Mouse (Mus musculus) stomach, embryonic 16.5 days (tissue): ENCODE data around the gene Ephb2. TPM values are rescaled to one million over a fixed set of nuclear protein-coding genes. Genes with fewer than 3 reads are reported as not detected.

Experiments
- ATAC-seq: fragments of 200-750 bp; cut with Nextera tagmentation; 2 replicates; pipeline ENCODE4 v1.8.0; 2017; ENCODE audit warnings: moderate number of reproducible peaks, moderate TSS enrichment; ENCODE audit not compliant: insufficient read depth, low FRiP score
- H3K27ac ChIP-seq: fragments of 300-500 bp; sonication (generic); 2 replicates; pipeline ENCODE4 v1.5.1; 2014; ENCODE audit warnings: low read length
- H3K27me3 ChIP-seq: fragments of 300-500 bp; sonication (generic); 2 replicates; pipeline ENCODE4 v1.6.1; 2014; ENCODE audit warnings: low read length, control low read depth, mixed read lengths; ENCODE audit not compliant: control insufficient read depth, insufficient read depth
- H3K36me3 ChIP-seq: fragments of 300-500 bp; sonication (generic); 2 replicates; pipeline ENCODE4 v1.6.1; 2014; ENCODE audit warnings: low read length; ENCODE audit not compliant: control insufficient read depth, insufficient read depth
- H3K4me1 ChIP-seq: fragments of 300-500 bp; sonication (generic); 2 replicates; pipeline ENCODE4 v1.6.1; 2014; ENCODE audit warnings: low read length, control low read depth, mixed read lengths; ENCODE audit not compliant: control insufficient read depth, insufficient read depth
- H3K4me2 ChIP-seq: fragments of 300-500 bp; sonication (generic); 2 replicates; pipeline ENCODE4 v1.6.1; 2014; ENCODE audit warnings: low read depth, low read length, mixed read lengths
- H3K4me3 ChIP-seq: fragments of 300-500 bp; sonication (generic); replicated peaks from 2 replicates; pipeline ENCODE4 v1.5.1; 2014; ENCODE audit warnings: mild to moderate bottlenecking, low read length
- H3K9ac ChIP-seq: fragments of 300-500 bp; sonication (generic); 2 replicates; pipeline ENCODE4 v1.6.1; 2014; ENCODE audit warnings: low read length
- H3K9me3 ChIP-seq: fragments of 300-500 bp; sonication (generic); replicated peaks from 2 replicates; pipeline ENCODE4 v1.6.1; 2016; ENCODE audit warnings: low read length, control low read depth; ENCODE audit not compliant: control insufficient read depth
- WGBS: fragments of 180-500 bp; shearing (Covaris S2); extraction: QIAGEN DNeasy Blood & Tissue Kit; methylation state at CpG from one replicate; pipeline ENCODE4 v1.1.7; 2014; 5-methylcytosine and 5-hydroxymethylcytosine counted together
- polyA plus RNA-seq: library from polyadenylated mRNA; unstranded; fragments of >200 nt; fragmentation: Nextera tagmentation; extraction: Ambion mirVana; gene quantifications from 2 replicates; pipeline ENCODE4 v1.2.1, GENCODE M21; 2015

Gene Ephb2
- 3.3 and 3.8 TPM in 2 replicates for polyA plus RNA-seq

- WGBS = under 1% methylated on average over 79 of the region's 88 CpGs
- no peaks in the 10 kb centered on the region for H3K9me3 ChIP-seq
- peak within 1 kb of the TSS; percentile 80 for H3K4me3 ChIP-seq
- H3K9ac ChIP-seq = peak within 1 kb of the TSS; percentile 90
- H3K27ac ChIP-seq = peak within 1 kb of the TSS; percentile 91
- no peaks in the 10 kb centered on the region for H3K27me3 ChIP-seq
- peak; percentile 71 for ATAC-seq
- no peaks in the 10 kb centered on the region for H3K36me3 ChIP-seq
- H3K4me2 ChIP-seq = peak within 1 kb of the TSS; percentile 96
- peaks cover 50% of the 10 kb centered on the region for H3K4me1 ChIP-seq
These were observed at the start of gene Ephb2 for GRCm38 (mm10) chr4:136835621-136836386. Gene Ephb2 (minus strand): TSS chr4:136835988.

GRCm38 (mm10) chr4:136878601-136879000, 42.8 kb upstream of the Ephb2 start:
- ATAC-seq = no peak
- H3K36me3 ChIP-seq = no peaks in the 10 kb centered on the region
- H3K9me3 ChIP-seq = no peaks in the 10 kb centered on the region
- H3K4me2 ChIP-seq = no peak overlapping the region
- no peaks in the 10 kb centered on the region for H3K4me1 ChIP-seq
- H3K27ac ChIP-seq = no peak overlapping the region
- H3K9ac ChIP-seq = no peak overlapping the region
- H3K4me3 ChIP-seq = no peak overlapping the region
- 25% methylated on average over 5 of the region's 5 CpGs for WGBS
- no peaks in the 10 kb centered on the region for H3K27me3 ChIP-seq

GRCm38 (mm10) chr4:136878171-136878570, 42.4 kb upstream of the Ephb2 start:
- 47% methylated on average over 8 of the region's 8 CpGs for WGBS
- no peak overlapping the region for H3K4me2 ChIP-seq

GRCm38 (mm10) chr4:136876971-136877370, 41.2 kb upstream of the Ephb2 start:
- no peak overlapping the region for H3K9ac ChIP-seq
- H3K9me3 ChIP-seq = no peaks in the 10 kb centered on the region
- H3K27ac ChIP-seq = no peak overlapping the region
- 19% methylated on average over 7 of the region's 7 CpGs for WGBS
- no peak for ATAC-seq
- H3K36me3 ChIP-seq = no peaks in the 10 kb centered on the region
- no peak overlapping the region for H3K4me3 ChIP-seq
- no peak overlapping the region for H3K4me2 ChIP-seq
- no peaks in the 10 kb centered on the region for H3K27me3 ChIP-seq
- H3K4me1 ChIP-seq = no peaks in the 10 kb centered on the region

More at GRCm38 (mm10) chr4:136878171-136878570, 42.4 kb upstream of the Ephb2 start:
- no peaks in the 10 kb centered on the region for H3K27me3 ChIP-seq
- ATAC-seq = peak; percentile 33; the same call in 1 of the 2 replicates
- H3K9ac ChIP-seq = no peak overlapping the region
- no peaks in the 10 kb centered on the region for H3K4me1 ChIP-seq
- no peak overlapping the region for H3K4me3 ChIP-seq
- no peak overlapping the region for H3K27ac ChIP-seq
- no peaks in the 10 kb centered on the region for H3K9me3 ChIP-seq
- H3K36me3 ChIP-seq = no peaks in the 10 kb centered on the region

GRCm38 (mm10) chr4:136875012-136875411, 39.2 kb upstream of the Ephb2 start:
- no peak overlapping the region for H3K27ac ChIP-seq
- no peak for ATAC-seq
- WGBS = 84% methylated on average over 14 of the region's 14 CpGs

GRCm38 (mm10) chr4:136868371-136868770, 32.6 kb upstream of the Ephb2 start:
- Histone ChIP-seq H3K27ac (no peak overlapping the region), H3K36me3 (no peaks in the 10 kb centered on the region), H3K9ac (no peak overlapping the region), H3K4me3 (no peak overlapping the region), H3K4me2 (no peak overlapping the region), H3K4me1 (peaks cover 5% of the 10 kb centered on the region; the same call in 1 of the 2 replicates), H3K9me3 (no peaks in the 10 kb centered on the region), H3K27me3 (no peaks in the 10 kb centered on the region)
- 61% methylated on average over 6 of the region's 6 CpGs for WGBS
- ATAC-seq = no peak; the same call in 1 of the 2 replicates

More at GRCm38 (mm10) chr4:136875012-136875411, 39.2 kb upstream of the Ephb2 start:
- H3K9me3 ChIP-seq = no peaks in the 10 kb centered on the region
- no peak overlapping the region for H3K4me2 ChIP-seq
- H3K36me3 ChIP-seq = no peaks in the 10 kb centered on the region
- H3K9ac ChIP-seq = no peak overlapping the region
- no peak overlapping the region for H3K4me3 ChIP-seq
- no peaks in the 10 kb centered on the region for H3K4me1 ChIP-seq
- H3K27me3 ChIP-seq = no peaks in the 10 kb centered on the region

DNA sequence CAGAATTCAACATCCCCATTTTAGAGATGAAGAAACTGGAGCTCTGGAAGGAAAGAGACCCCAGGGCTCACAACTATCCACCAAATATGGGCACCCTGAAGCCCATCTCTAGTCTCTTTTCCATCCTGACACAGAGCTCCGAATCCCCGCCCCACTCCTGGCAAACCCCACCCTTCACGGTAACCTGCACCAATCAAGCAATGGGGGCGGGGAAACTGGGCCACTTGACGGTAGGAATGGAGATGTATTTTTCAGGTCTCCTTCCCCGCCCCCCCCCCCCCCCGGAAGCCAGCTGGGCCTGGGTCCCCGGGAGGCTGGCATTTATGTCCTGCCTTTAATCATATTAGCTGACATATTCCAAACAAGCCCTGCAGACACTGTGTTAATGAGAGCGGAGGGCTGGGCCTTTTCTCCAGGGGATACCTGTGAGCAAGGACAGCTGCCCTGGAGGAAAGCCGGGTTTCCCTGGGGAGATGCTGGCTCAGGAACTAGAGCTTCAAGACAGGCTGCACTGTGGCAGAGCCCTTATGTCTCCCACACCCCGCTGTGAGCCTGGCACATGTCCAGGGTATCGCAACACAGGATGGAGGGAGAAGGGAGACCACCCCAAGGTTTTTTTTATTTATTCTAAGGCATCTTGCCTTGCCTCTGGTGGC, 32.0 kb upstream of the Ephb2 start:
- Histone ChIP-seq H3K27me3 (no peaks in the 10 kb centered on the region), H3K4me3 (no peak overlapping the region), H3K9ac (no peak overlapping the region), H3K36me3 (no peaks in the 10 kb centered on the region), H3K4me1 (peaks cover 5% of the 10 kb centered on the region; the same call in 1 of the 2 replicates), H3K9me3 (no peaks in the 10 kb centered on the region), H3K27ac (no peak overlapping the region), H3K4me2 (0 out of 2 replicates have a peak overlapping the region, but pooled peaks have one; percentile 9)
- 0 out of 2 replicates have a peak, but pooled peaks have one; percentile 26 for ATAC-seq
- WGBS = 7% methylated on average over 11 of the region's 12 CpGs

- WGBS = 73% methylated on average over 5 of the region's 5 CpGs
- H3K4me1 ChIP-seq = peaks cover 17% of the 10 kb centered on the region
- no peak for ATAC-seq
- H3K27me3 ChIP-seq = no peaks in the 10 kb centered on the region
- no peaks in the 10 kb centered on the region for H3K36me3 ChIP-seq
- H3K9ac ChIP-seq = no peak overlapping the region
- H3K9me3 ChIP-seq = no peaks in the 10 kb centered on the region
- no peak overlapping the region for H3K27ac ChIP-seq
- H3K4me2 ChIP-seq = no peak overlapping the region
- H3K4me3 ChIP-seq = no peak overlapping the region
These were observed 29.7 kb upstream of the Ephb2 start for GRCm38 (mm10) chr4:136865531-136865930.
